Mouse (Mus musculus) liver, embryonic 14.5 days (tissue): Measurements from ENCODE around the gene Pbx1.

Experiments used
- CTCF ChIP-seq: IDR thresholded peaks from 2 replicates; pipeline ENCODE4 v1.5.1; 2016; ENCODE audit warnings: antibody characterized with exemption, low read depth, control low read depth
- EP300 ChIP-seq: IDR thresholded peaks from 2 replicates; pipeline ENCODE4 v1.6.1; 2016; ENCODE audit warnings: antibody characterized with exemption, low read depth

GRCm38 (mm10) chr1:168307275-168308182, 124.5 kb downstream of the Pbx1 start:
- no peak for TF ChIP-seq CTCF
- TF ChIP-seq EP300: peak; percentile 75
